Mouse (Mus musculus): ENCODE measurements around the gene Cst13.
"Not testable (repeated sequence)": the region's sequence is repeated elsewhere in the genome, so short reads cannot be mapped to it uniquely, and the experiment has no call there.

Cst13 gene

DNA sequence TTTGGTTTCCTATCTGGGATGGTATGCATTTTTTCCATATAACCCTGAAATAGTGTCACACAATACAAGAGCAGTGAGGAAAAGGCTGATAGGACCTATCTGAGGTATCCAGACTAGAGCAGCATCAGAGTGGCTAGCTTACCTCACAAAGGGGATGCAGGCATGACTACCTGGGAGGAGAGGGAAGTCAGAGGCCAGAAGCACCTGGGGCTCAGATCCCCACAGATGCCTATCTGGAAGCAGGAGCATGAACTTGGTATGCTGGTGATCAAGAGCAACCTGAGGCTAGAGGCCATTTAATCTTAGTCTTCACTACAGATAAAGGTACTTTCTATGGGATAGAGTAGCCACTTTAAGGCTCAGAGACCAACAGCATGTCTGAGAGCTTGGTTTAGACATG is at the start of gene Cst13:
Gene Cst13, plus strand, starts transcription at position 173 of the 400 bp plus-strand sequence.
- no peak for DNase-seq

DNA sequence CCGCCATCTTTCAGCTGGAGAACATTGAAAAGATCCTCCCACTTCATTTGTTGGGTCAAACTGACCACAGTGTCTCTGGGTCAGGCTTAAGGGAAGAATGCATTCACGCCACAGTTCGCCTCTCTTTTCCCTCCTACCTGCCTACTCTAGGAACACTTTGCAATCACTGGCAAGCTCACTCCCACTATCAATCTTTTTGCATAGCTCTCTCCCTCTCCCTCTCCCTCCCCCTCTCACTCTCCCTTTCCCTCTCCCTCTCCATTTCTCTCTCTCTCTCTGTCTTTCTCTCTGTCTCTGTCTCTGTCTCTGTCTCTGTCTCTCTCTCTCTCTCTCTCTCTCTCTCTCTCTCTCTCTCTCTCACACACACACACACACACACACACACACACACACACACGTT is 48.5 kb upstream of the Cst13 start, which contains the start of gene Cst11:
Gene Cst11, minus strand, starts transcription at position 101 of the 400 bp plus-strand sequence.
- not testable (repeated sequence) for DNase-seq

DNA sequence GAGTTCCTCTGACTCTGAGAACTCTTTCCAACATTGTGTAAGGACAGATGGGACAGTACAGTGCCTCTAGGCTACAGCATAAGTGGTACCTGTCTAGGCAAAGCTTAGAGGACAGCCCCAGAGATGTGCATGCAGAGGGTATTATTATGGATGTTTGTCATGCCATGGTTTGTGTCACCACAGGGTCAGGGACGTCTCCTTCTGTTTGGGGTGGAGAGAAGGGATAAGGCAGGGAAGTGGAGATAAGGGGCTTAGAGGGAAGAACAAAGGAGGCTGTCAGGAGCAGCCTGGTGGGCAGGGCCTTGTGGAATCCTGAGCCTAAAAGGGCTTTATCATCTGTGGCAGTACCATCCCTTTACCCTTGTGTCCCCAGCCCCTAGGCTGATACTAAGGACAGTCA is 38.2 kb upstream of the Cst13 start, which contains the start of gene 8030411F24Rik:
Gene 8030411F24Rik, plus strand, starts transcription at position 301 of the 400 bp plus-strand sequence.
- no peak for DNase-seq

DNA sequence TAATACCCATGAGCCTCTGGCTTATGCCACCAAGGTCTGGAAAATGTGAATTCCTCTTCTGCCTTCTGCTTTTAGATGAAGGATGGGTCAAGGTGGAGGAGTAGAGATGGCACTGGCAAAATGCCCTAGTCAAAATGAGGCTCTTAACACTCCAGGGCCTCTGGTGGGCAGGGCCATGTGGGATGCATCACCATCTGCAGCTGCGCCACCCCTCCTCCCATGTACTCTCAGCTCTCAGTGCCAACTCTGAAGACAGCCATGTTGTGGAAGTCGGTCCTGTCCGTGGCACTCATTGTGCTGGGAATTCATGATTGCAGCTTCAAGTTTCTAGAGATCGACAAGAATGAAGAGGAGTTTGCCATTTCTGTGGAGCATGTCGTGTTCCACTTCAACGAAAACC is 30.7 kb upstream of the Cst13 start, which contains the start of gene Cst12:
Gene Cst12, plus strand, starts transcription at position 220 of the 400 bp plus-strand sequence.
- DNase-seq = no peak

DNA sequence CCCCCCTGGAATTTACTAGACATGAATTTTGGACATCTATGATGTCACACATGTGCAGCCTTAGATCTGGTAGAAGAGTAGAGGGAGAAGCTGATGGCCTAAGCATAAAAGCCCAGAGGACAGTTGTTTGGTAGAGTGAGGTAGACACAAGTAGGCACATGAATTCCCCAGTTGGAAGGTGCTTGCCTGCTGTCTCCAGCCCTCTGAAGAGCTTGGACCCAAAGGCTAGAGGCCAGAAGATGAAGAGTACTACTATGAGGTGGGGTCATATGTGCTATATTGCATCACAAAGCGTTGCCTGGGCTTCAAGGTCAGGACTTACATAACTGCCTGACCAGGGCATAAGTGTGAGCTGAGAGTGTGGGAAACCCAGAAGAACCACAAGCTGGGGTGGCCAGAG is 21.4 kb upstream of the Cst13 start, which contains the start of gene Cst8:
Gene Cst8, plus strand, starts transcription at position 301 of the 400 bp plus-strand sequence.
- no peak for DNase-seq

DNA sequence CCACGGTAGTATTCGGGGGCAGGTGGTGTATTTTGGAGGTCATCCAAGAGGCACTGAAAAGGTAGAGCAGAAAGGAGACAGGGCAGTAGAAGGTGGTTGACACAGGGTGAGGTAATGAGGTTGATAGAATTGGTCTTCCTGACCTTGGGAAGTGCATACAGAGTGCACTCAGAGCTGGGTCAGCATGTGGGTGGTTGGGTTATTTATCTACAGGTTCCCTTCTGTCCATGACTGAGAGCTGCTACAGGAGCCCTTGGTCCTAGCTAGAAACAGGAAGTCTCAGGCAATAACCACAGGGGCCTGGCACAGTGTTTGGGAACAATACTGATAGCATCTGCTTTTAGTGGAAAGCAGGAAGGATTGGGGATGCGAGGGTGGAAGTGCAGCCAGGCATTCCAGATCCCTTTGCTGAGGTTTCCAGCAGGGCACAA is 18.4 kb upstream of the Cst13 start:
- no peak for DNase-seq

DNA sequence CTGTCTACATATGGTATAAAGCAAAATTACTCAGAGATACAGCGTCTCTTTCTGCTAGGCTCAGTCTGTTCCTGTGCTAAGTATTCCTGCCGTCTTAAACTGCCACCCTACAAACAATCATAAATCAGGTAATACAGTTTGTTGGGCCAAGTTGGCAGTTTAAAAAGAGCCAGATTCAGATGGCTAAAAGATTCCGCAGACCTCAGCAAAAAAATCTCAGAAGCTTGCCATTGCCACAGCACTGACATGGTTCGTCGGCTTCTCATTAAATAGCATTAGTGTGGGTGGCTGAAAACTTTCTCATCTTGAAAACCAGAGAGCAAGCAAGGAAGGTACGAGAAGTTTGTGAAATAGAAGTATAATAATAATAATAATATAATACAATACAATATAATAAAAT is 13.2 kb upstream of the Cst13 start:
- no peak for DNase-seq

DNA sequence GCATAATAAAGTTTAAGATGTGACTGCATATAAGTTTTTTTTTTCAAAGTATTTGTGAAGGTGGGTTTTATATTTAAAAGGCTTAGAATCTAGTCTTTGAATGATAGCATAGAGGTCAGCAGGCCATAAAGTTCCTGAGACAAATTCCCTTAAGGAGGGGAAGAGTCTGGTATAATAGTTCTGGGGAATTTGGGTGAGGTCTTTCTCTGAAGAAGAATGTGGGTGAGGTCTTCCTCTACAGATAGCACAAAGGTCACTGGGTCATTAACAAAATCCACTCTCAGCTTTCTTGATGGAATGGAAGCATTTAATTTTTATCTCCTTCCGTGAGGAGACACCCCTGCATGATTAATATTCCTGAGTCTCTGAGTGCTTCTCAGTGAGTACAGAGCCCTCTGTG is 6.1 kb downstream of the Cst13 start:
- no peak for DNase-seq

DNA sequence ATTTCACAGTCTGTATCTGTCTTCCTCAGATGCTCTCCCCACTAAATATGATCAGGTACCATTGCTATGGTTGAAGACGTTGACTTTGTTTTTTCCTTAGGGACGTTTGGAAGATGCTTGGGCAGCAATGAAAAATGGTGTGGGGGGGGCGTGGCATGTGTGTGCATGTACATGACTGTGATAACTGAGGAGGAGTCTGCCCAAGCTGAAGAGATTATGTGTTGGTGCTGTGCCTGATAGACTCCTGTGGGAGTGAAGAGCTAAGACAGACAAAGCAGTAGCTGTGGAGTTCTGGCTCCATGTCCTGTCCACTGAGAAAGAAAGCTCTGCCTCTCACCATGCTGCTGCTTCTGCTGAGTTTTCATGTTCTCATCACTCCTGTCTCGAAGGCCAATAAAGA is 15.0 kb downstream of the Cst13 start, which contains the start of gene Cst9:
Gene Cst9, plus strand, starts transcription at position 236 of the 400 bp plus-strand sequence.
- DNase-seq = no peak

DNA sequence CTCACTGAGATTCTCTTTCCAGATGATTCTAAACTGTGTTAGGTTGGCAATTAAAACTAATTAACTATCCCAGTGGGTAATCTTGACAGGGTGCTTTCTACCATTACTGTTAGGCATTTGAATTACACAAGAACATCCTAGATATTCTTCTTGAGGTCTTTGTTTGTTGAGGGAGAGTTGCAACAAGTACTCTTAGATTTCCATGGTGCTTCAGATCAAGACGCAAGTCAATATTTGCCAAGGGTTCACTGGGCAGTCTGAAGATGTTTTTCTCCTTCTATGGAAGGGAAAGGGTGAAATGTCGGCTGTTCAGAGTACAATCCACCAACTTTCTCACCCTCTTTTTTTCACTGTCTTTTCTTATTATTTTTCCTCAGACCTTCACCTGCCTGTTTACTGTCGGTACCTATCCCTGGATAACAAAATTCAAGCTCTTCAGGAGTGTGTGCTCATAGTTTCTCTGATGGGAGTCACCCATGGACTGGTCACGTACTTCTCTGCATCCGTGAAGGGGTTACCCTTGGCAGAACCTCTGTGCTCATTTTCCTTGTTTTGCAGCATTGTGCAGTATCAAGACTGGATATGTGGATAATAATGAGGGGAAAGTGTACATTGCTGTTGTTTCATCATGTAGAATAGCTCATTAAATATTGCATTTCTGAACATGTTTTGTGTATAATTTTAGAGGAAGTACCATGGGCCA is 18.3 kb downstream of the Cst13 start:
- DNase-seq = no peak

DNA sequence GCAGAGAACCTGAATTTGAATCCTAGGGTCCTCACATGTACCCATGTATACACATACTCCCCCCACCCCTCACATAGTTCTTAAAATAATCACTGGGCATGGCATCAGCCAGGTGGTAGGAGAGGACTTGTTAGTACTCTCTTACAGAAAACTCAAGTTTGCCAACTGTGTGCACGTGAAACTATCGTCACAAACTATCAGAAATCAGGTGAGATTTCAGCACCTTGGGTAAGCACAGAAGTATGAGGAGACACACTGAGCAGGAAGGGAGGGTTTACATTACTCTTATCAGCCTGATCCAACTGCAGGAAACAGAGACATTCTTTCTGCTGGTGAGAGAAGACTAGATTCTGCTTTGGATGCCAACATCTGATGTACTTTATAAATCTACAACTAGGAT is 19.3 kb downstream of the Cst13 start:
- DNase-seq = no peak

DNA sequence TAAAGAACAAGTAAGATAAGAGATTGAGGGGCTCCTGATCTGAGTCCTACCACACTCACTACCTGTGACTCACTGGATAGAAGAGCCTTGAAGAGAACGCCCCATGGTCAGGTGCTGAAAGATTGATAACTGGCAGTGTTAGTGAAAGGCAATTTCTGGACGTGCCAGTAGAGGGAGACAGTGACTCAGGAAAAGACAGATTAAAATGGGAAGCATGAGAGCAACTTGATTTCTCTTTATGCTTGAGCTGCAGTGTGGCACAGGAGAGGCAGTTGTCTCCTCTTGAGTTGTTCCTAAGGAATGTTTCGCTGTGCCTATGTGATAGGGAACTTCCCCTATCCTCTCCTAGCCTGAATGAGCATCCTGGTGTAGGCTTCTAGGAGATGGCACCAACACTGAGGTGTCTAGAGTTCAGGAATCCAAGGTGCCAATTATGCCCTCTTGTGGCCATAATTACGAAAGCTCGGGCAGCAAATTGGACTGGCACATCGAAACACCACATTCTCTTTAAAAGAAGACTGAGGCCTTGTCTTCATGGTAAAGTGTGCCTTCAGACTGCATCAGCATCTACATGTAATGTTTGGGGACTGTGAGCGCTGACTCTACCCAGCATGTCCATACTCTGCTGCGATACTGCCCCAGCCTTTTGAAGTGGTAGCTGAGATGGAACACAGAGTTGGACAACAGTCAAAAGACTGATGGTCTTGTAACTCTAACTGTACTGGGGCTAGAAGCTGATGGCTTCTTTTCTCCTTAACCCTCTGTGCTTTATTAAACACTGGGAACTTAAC is 31.4 kb downstream of the Cst13 start:
- peak; percentile 38 to 80 for DNase-seq

DNA sequence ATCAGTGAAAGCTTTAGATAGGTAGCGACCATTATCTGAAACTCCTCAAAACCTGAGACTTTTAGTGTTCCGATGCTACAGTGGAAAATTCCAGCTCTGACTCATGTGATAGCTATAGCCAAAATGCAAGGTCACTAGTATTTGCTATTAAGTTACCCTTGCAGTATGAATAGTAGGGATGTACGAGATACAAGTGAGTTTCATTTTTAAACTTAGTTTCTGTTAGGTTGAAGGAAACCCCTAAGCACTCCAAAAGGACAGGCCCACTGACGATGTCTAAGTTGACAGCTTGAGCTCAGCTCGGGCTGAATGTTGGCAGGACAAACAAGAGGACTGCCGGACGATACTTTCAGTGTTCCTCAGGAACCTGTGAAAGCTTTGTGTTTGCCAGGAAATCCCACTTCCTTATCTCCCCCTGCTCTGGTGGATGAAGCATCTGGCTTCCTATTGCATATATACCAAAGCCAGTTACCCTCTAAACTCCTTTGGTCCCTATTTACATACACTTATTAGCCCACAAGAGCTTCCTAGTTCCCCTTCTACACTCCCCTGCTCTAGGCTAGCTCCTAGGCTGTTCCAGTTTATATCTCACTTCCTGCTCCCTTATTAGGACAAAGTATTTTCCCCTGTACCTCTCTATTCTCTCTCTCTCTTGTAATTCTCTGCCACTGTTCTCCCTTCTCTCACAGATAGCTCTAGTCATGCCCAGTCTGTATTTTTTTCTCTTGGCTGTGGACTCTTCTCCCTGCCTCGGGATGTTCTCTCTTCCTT is 36.9 kb downstream of the Cst13 start:
- DNase-seq = no peak

DNA sequence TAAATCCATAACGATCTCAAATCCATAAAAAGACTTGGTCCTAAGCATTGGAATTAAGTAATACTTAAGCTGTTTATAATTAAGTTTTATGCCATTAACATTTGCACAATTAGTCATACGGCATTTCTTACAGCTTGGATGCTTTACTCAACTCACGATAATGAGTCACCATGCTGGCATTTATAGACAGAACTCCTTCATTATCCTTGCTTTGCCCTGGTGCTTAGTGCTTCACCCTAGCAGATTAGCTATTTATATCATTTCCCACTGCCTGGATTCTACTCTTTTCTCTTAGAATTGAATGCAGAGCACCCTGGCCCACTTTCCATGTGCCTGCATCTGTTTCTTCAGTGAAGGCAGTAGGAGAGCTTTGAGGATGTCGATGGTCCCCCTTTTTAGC is 37.6 kb downstream of the Cst13 start:
- DNase-seq = no peak

DNA sequence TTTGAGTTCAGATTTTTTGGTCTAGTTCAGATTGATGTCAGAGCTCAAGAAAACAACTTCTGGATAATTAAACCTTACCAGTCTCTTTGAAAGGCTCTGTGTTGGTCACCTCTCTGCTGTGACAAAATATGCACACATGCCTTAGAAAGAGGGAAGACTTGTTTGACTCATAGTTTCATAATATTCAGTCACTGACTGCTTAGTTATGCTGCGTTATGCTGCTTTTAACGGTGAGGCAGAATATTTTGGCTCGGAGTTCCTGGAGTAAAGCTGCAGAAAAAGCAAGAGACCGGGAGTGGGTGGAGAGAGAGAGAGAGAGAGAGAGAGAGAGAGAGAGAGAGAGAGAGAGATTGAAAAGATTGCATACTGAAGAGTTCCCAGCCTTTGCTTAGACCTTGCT is 41.1 kb downstream of the Cst13 start:
- DNase-seq = no peak

DNA sequence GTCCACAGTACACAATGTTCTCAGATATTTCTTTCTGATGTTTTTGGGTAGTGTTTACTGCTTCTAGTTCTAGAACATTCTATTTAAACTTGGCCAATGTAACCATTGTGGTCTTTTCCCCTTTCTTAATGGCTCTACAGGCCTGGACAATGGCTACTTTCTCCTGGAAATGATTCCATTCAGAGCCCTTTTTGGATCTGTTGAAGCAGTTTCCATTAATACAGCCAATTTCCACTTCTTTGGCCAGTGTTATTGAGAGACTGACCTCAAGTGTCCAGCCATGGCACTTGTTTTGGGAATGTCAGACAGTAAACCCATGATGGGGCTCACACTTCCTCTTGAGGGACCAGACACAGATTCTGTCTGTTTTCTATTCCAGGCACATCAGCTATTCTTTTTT is 41.8 kb downstream of the Cst13 start:
- DNase-seq = no peak

DNA sequence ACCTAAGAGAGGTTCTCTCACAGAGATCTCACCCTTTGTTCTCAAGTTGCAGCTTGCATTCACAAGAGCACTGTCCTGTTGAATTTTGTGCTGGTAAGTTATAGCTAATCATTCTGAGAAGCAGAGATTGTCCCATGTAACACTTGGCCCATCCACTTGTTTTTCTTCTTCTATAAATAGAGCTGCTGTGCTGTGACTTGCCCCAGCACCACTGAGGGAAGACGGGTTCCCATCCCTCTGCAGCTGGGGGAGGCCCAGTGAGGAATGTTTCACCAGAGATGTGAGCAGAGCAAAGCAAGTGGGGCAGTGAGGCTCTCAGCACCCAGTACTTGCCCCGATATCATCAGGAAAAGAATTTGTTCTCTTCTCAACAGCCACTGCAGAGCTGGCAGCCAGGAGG is 45.1 kb downstream of the Cst13 start, which contains the start of gene 9230104L09Rik:
Gene 9230104L09Rik, minus strand, starts transcription at position 73 of the 400 bp plus-strand sequence.
- DNase-seq = no peak

DNA sequence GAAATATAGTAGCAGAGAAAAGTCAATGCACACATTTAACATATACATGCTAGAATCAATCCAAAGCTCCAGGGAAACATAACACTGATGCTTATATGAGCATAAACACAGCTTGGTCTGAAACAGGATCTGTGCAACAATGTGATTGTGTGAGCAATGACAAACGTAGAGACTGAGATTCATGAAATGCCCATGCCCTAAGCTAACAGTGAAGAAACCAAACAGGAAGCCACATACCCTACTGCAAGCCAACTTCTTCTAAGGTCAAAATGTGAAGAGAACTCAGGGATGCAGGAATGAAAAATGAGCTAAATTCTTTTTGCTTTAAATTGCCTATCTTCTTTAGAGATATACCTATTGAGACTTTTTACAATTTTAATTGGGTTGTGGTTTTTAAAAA is 49.1 kb downstream of the Cst13 start:
- no peak for DNase-seq

DNA sequence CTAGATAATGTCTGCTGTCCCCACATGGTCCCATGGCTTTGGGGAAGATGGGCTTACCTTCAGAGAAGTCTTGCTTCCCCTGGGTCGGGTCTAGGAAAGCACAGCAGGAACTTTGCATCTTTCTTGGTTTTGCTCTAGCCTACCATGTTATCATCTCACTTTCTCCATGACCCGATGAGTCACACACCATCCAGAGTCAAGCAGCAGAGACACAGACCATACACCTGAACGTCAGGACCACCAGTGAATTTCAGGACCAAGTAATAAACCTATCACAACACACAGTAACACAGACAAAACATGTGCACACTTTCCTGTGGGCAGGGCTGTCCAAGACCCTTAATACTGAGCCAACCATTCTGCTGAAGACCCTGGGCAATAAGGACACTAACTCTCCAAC is 50.6 kb downstream of the Cst13 start:
- no peak for DNase-seq

DNA sequence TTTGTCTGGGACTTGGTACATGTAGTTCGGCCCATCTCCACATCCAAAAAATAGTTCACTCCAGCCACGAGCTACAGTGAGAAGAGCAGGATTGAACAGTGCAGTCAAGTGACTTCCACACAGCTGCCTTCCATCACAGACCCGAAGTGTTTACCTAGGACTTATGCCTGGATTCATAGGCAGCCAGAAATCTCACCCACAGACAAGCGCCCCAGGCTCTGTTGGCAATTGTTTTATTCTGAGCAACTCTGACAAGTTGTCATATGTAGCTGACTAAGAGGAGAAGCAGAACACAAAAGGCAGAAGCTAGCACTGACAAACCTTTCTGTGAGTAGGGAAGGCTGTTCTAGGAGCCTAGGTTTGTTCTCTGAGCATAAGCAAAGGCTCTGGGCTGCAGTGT is 53.0 kb downstream of the Cst13 start:
- DNase-seq = no peak

DNA sequence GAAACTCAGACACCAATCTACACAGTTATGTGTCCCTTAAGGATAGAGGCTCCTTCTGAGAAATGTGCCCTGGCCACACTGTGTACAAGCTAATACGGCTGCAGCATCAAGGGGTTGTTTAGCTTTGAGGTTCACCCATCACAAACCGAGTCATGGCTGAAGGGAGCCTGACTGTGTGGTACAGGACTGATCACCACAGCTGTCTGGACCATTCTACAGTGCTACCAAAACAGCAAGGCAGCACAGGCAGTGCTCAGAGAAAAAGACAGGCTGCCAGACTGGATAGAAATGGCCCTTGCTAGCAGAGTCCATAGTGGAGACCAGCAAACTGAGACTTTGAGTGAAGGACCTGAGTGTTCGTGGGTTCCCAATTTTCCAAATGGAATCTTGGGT is 54.3 kb downstream of the Cst13 start:
- no peak for DNase-seq

DNA sequence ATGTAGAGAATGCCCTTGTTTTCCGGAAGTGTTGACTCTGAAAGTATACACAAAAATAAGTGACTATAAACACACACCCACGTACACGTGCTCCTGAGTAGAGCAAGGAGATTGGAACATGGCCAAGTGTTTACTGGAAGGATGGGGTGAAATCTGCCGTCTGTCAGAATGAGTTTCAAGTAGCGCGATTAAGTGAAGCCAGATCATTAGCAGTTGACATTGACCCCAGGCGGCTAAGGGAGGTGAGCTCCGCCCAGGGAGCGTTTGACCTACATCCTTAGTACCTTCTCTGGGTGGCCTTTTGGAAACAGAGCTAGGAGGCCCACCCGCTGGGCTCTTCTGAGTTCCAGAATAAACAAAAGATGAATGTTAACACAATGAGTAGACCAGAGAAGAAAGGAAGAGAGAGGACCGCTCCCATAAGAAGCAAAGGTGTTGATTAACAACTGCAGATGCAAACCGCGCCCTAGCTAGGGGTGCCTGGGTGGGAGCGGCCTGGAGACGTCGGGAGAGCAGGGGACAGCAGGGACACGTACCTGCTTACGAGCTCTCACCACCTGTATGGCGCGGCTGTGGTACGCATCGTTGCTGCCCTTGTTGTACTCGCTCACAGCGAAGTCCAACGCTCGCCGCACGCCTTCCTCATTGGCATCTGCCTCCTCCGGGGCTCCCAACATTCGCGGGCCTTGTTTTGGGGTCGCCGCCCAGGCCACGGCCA is 54.9 kb downstream of the Cst13 start:
- DNase-seq = no peak

All from spleen, adult 18-20 months (tissue).